ENCODE assay signal across 12 mouse cellular contexts in the genomic region with DNA sequence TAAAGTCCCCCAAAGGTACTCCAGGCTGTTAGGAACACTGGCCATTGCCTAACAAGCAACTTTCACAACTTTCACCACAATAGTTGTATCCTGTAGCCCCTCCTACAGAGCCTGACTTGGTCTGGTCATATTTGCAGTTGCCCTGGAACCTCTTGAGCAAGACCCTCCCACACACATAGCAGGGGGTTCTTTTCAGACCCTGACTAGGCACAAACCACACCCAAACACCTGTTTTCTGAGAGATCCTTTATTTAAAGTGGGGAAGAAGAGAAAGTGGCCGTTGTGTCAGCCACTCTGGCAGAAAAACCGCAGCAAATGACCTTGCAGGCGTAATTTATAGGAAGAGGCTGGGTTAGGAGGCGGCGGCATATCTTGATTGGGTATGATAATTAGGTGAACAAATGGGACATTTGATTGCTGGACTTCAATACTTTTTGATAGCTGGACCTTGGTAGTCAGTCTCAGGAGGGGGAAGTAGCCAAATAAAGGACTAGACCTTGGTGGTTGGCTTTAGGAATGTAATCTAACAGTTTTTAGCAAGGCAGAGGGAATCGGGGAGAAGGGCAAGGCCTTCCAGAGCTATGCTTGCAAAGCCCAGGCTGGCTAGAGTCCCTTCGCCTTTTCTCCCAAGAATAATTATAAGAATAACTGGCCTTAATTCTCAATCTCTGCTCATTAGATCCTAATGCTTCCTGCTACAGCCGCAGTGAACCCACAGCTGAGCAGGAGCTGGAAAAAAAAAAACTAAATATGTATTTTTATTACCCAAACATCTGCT. TPM values are rescaled to one million over a fixed set of nuclear protein-coding genes. Genes with fewer than 3 reads are reported as not detected.
DNase-seq lines count a peak whose midpoint lies in the region; TF ChIP-seq lines count a peak whose summit lies in the region.
"Had no signal": no experiment of that assay in that cellular context is flagged by ENCODE, and none has a peak within 500 bp of the region (broad histone marks: within the 10 kb centered on the region; RNA-seq: fewer than 3 reads in every experiment).

No protein-coding gene starts in this region.

- DNase-seq in ovary, postnatal 36 days (ENCODE audit: low spot score) = peak; percentile 27
- no peak for DNase-seq in ovary, postnatal 10 days (ENCODE audit: low spot score)
- peak; percentile 71 for DNase-seq in ZHBTc4 (ENCODE audit: low read depth, low spot score)
- DNase-seq in c-Kit-positive CD71-negative TER-119-negative erythroid progenitor cells, embryonic 14.5 days (ENCODE audit: low read depth) = peak; percentile 32
- peak; percentile 10 for DNase-seq in splenic B cell, adult 2 months (ENCODE audit: low read depth, low spot score)
- no peak for DNase-seq in thymus, adult 2 months
- no peak for DNase-seq in lung, postnatal 36 days
- DNase-seq: cerebellum, adult 9-10 months; gastrocnemius, postnatal 14 days had no signal

- H3K27ac ChIP-seq in thymus, adult 2 months (ENCODE audit: control insufficient read depth, insufficient read depth, low read length) = no peak overlapping the region
- H3K27ac ChIP-seq: embryonic facial prominence, embryonic 12.5 days; forebrain, embryonic 12.5 days; neural tube, embryonic 12.5 days had no signal

- H3K4me1 ChIP-seq in thymus, adult 2 months (replicated peaks; ENCODE audit: control insufficient read depth, insufficient read depth, low read length) = no peaks in the 10 kb centered on the region
- H3K4me1 ChIP-seq: forebrain, embryonic 12.5 days; neural tube, embryonic 12.5 days had no signal

- no peak for TF ChIP-seq POLR2A in thymus, adult 2 months (IDR thresholded peaks at IDR 0.05; ENCODE audit: control insufficient read depth, extremely low read depth, insufficient read depth, low read length, poor library complexity)

- TF ChIP-seq CTCF in thymus, adult 2 months (IDR thresholded peaks at IDR 0.05; ENCODE audit: borderline replicate concordance, control insufficient read depth, extremely low read depth, insufficient read depth, low read length, poor library complexity) = no peak

- WGBS in thymus, adult 2 months = 52% methylated on average over 8 of the region's 8 CpGs

- no peaks in the 10 kb centered on the region for H3K27me3 ChIP-seq in splenic B cell, adult 2 months (ENCODE audit: control insufficient read depth, insufficient read depth, low read length, poor library complexity, severe bottlenecking)
- H3K27me3 ChIP-seq in thymus, adult 2 months (ENCODE audit: control insufficient read depth, insufficient read depth, low read length) = no peaks in the 10 kb centered on the region
- H3K27me3 ChIP-seq: embryonic facial prominence, embryonic 12.5 days; forebrain, embryonic 12.5 days; neural tube, embryonic 12.5 days had no signal

- no peaks in the 10 kb centered on the region for H3K36me3 ChIP-seq in splenic B cell, adult 2 months (ENCODE audit: control insufficient read depth, insufficient read depth, low read length, poor library complexity, severe bottlenecking)
- H3K36me3 ChIP-seq in thymus, adult 2 months (ENCODE audit: control insufficient read depth, insufficient read depth, low read length) = no peaks in the 10 kb centered on the region
- H3K36me3 ChIP-seq: embryonic facial prominence, embryonic 12.5 days; forebrain, embryonic 12.5 days; neural tube, embryonic 12.5 days had no signal

- H3K4me3 ChIP-seq in thymus, adult 2 months (ENCODE audit: control insufficient read depth, insufficient read depth, low read length) = no peak overlapping the region
- H3K4me3 ChIP-seq: embryonic facial prominence, embryonic 12.5 days; forebrain, embryonic 12.5 days; neural tube, embryonic 12.5 days had no signal

RNA-seq across cellular contexts. Expression of a gene that starts 56.4 kb away (rescaled TPM):
- polyA plus RNA-seq in thymus, adult 2 months (2012; rRNA removed) = 10.9 and 11.2 TPM in 2 replicates

Comparison
In these comparisons a context has a peak if more than half of its experiments do, and no peak if none do; other contexts are left out.
1. DNase-seq: peak in ovary, postnatal 36 days (single experiment), ZHBTc4 (single experiment), c-Kit-positive CD71-negative TER-119-negative erythroid progenitor cells, embryonic 14.5 days (single experiment) and splenic B cell, adult 2 months (single experiment); none in ovary, postnatal 10 days (single experiment), thymus, adult 2 months (single experiment) and lung, postnatal 36 days (single experiment).